Mouse (Mus musculus) liver, postnatal 0 days (tissue): Measurements from ENCODE around the gene Ect2.

Experiments used
- CTCF ChIP-seq: sonication (generic); IDR thresholded peaks from 2 replicates; pipeline ENCODE4 v1.5.1; 2016; ENCODE audit warnings: antibody characterized with exemption, low read depth
- EP300 ChIP-seq: IDR thresholded peaks from 2 replicates; pipeline ENCODE4 v1.6.1; 2016; ENCODE audit warnings: antibody characterized with exemption, low read depth, mild to moderate bottlenecking

- TF ChIP-seq CTCF (no peak), EP300 (no peak)
Measured at GRCm38 (mm10) chr3:27102965-27103364, 50.7 kb downstream of the Ect2 start.
